Comparison of ENCODE assay signal across 16 mouse cellular contexts in genomic region chr2:122125680-122126572, GRCm38 (mm10). TPM values are rescaled to one million over a fixed set of nuclear protein-coding genes. Genes with fewer than 3 reads are reported as not detected.
DNase-seq lines count a peak whose midpoint lies in the region; ATAC-seq and TF ChIP-seq lines count a peak whose summit lies in the region.
"Had no signal": no experiment of that assay in that cellular context is flagged by ENCODE, and none has a peak within 500 bp of the region (broad histone marks: within the 10 kb centered on the region; RNA-seq: fewer than 3 reads in every experiment).

No protein-coding gene starts in this region.

- H3K4me2 ChIP-seq in intestine, embryonic 15.5 days (replicated peaks), result no peak overlapping the region
- H3K4me2 ChIP-seq in intestine, postnatal 0 days (replicated peaks; ENCODE audit: low read depth), result no peak overlapping the region
- H3K4me2 ChIP-seq in forebrain, embryonic 12.5 days, result no peak overlapping the region
- H3K4me2 ChIP-seq in kidney, embryonic 15.5 days, result no peak overlapping the region
- H3K4me2 ChIP-seq: lung, embryonic 14.5 days had no signal

- no peak overlapping the region for H3K9ac ChIP-seq in intestine, embryonic 15.5 days
- no peak overlapping the region for H3K9ac ChIP-seq in intestine, postnatal 0 days (ENCODE audit: low read depth, low read length)
- H3K9ac ChIP-seq in forebrain, embryonic 12.5 days, result no peak overlapping the region
- H3K9ac ChIP-seq in kidney, embryonic 15.5 days, result no peak overlapping the region
- H3K9ac ChIP-seq: lung, embryonic 14.5 days had no signal

- no peak overlapping the region for H3K27ac ChIP-seq in intestine, embryonic 15.5 days
- no peak overlapping the region for H3K27ac ChIP-seq in intestine, postnatal 0 days (ENCODE audit: low read depth, low read length)
- H3K27ac ChIP-seq in forebrain, embryonic 12.5 days, result no peak overlapping the region
- no peak overlapping the region for H3K27ac ChIP-seq in kidney, embryonic 15.5 days

- peak; percentile 45; the same call in 1 of the 2 replicates for ATAC-seq in intestine, embryonic 15.5 days
- ATAC-seq in intestine, postnatal 0 days, result no peak
- ATAC-seq in erythroblast, adult 5-6 weeks (replicated peaks; ENCODE audit: low FRiP score, poor library complexity, severe bottlenecking), result peak; percentile 67
- ATAC-seq in megakaryocyte, adult 5-6 weeks (ENCODE audit: poor library complexity, severe bottlenecking), result peak; percentile 50
- ATAC-seq in forebrain, embryonic 12.5 days (ENCODE audit: low FRiP score), result no peak
- ATAC-seq in kidney, embryonic 15.5 days (replicated peaks; ENCODE audit: low FRiP score), result no peak

- 0 out of 2 replicates have a peak, but pooled peaks cover 3% of the 10 kb centered on the region for H3K4me1 ChIP-seq in intestine, embryonic 15.5 days (replicated peaks)
- H3K4me1 ChIP-seq in intestine, postnatal 0 days (replicated peaks; ENCODE audit: control insufficient read depth, insufficient read depth, low read length), result 0 out of 2 replicates have a peak, but pooled peaks cover 3% of the 10 kb centered on the region
- H3K4me1 ChIP-seq in forebrain, embryonic 12.5 days, result no peaks in the 10 kb centered on the region
- H3K4me1 ChIP-seq in kidney, embryonic 15.5 days, result no peaks in the 10 kb centered on the region

- peak; percentile 82 for DNase-seq in yolk sac, embryonic 10.5 days (ENCODE audit: low spot score)
- DNase-seq in B cell, adult 2 months, result no peak
- DNase-seq: cerebellum, adult 9-11 months; gastrocnemius, postnatal 14 days; heart, postnatal 36 days; kidney, adult 9 months; lung, embryonic 14.5 days; spleen, adult 18-20 months had no signal

- H3K27me3 ChIP-seq in intestine, embryonic 15.5 days (replicated peaks), result no peaks in the 10 kb centered on the region
- no peaks in the 10 kb centered on the region for H3K27me3 ChIP-seq in intestine, postnatal 0 days (replicated peaks; ENCODE audit: control insufficient read depth, insufficient read depth, low read length)
- no peaks in the 10 kb centered on the region for H3K27me3 ChIP-seq in forebrain, embryonic 12.5 days
- H3K27me3 ChIP-seq in kidney, embryonic 15.5 days, result no peaks in the 10 kb centered on the region

- H3K9me3 ChIP-seq in intestine, embryonic 15.5 days, result no peaks in the 10 kb centered on the region
- no peaks in the 10 kb centered on the region for H3K9me3 ChIP-seq in intestine, postnatal 0 days (ENCODE audit: control insufficient read depth)
- no peaks in the 10 kb centered on the region for H3K9me3 ChIP-seq in forebrain, embryonic 12.5 days
- H3K9me3 ChIP-seq in kidney, embryonic 15.5 days (replicated peaks), result no peaks in the 10 kb centered on the region

- no peak for TF ChIP-seq CTCF in intestine, postnatal 0 days (IDR thresholded peaks at IDR 0.05; ENCODE audit: low read depth)

- H3K4me3 ChIP-seq in intestine, embryonic 15.5 days (replicated peaks), result no peak overlapping the region
- no peak overlapping the region for H3K4me3 ChIP-seq in intestine, postnatal 0 days (ENCODE audit: low read depth, low read length)
- no peak overlapping the region for H3K4me3 ChIP-seq in forebrain, embryonic 12.5 days (replicated peaks)
- H3K4me3 ChIP-seq in kidney, embryonic 15.5 days (replicated peaks), result no peak overlapping the region

- 47% methylated on average over 12 of the region's 12 CpGs for WGBS in intestine, embryonic 15.5 days
- 41% methylated on average over 12 of the region's 12 CpGs for WGBS in intestine, postnatal 0 days
- 57% methylated on average over 12 of the region's 12 CpGs for WGBS in forebrain, embryonic 12.5 days
- 53% methylated on average over 12 of the region's 12 CpGs for WGBS in kidney, embryonic 15.5 days

- no peaks in the 10 kb centered on the region for H3K36me3 ChIP-seq in intestine, embryonic 15.5 days
- H3K36me3 ChIP-seq in intestine, postnatal 0 days (ENCODE audit: control insufficient read depth, insufficient read depth), result no peaks in the 10 kb centered on the region
- no peaks in the 10 kb centered on the region for H3K36me3 ChIP-seq in forebrain, embryonic 12.5 days (replicated peaks)
- H3K36me3 ChIP-seq in kidney, embryonic 15.5 days, result no peaks in the 10 kb centered on the region

RNA-seq across cellular contexts. Expression of gene Spg11, which starts 7.7 kb away (rescaled TPM):
- 8.5 TPM in 2 replicates for polyA plus RNA-seq in intestine, embryonic 15.5 days (2015; fragmentation: Nextera tagmentation; extraction: Ambion mirVana)
- polyA plus RNA-seq in intestine, postnatal 0 days (2015; fragmentation: Nextera tagmentation; extraction: Ambion mirVana), result 3.7 and 3.8 TPM in 2 replicates
- total RNA-seq in erythroblast, adult 5-6 weeks (2015; ENCODE audit: low replicate concordance), result 2.5 and 4.4 TPM in 2 replicates
- total RNA-seq in erythroblast, adult 5-6 weeks (2017; ENCODE audit: low replicate concordance), result 4.5 and 5.6 TPM in 2 replicates
- 11.2 TPM in 2 replicates for total RNA-seq in megakaryocyte, adult 5-6 weeks (2015)
- 14.8 and 15.3 TPM in 2 replicates for total RNA-seq in megakaryocyte, adult 5-6 weeks (2017)
- 15.3 and 16.9 TPM in 2 replicates for polyA plus RNA-seq in forebrain, embryonic 12.5 days (2016; fragmentation: Nextera tagmentation; extraction: Ambion mirVana)
- polyA plus RNA-seq in kidney, embryonic 15.5 days (2015; fragmentation: Nextera tagmentation; extraction: Ambion mirVana), result 9.1 and 9.8 TPM in 2 replicates

RNA-seq across cellular contexts. Expression of gene B2m, which starts 21.6 kb away (rescaled TPM):
- 367 and 406 TPM in 2 replicates for polyA plus RNA-seq in intestine, embryonic 15.5 days (2015; fragmentation: Nextera tagmentation; extraction: Ambion mirVana)
- polyA plus RNA-seq in intestine, postnatal 0 days (2015; fragmentation: Nextera tagmentation; extraction: Ambion mirVana), result 2,008 and 2,179 TPM in 2 replicates
- total RNA-seq in erythroblast, adult 5-6 weeks (2015; ENCODE audit: low replicate concordance), result 1,642 and 1,724 TPM in 2 replicates
- 563 and 1,023 TPM in 2 replicates for total RNA-seq in erythroblast, adult 5-6 weeks (2017; ENCODE audit: low replicate concordance)
- 5,498 and 5,622 TPM in 2 replicates for total RNA-seq in megakaryocyte, adult 5-6 weeks (2015)
- total RNA-seq in megakaryocyte, adult 5-6 weeks (2017), result 2,725 and 3,039 TPM in 2 replicates
- polyA plus RNA-seq in forebrain, embryonic 12.5 days (2016; fragmentation: Nextera tagmentation; extraction: Ambion mirVana), result 80.0 and 89.6 TPM in 2 replicates
- polyA plus RNA-seq in kidney, embryonic 15.5 days (2015; fragmentation: Nextera tagmentation; extraction: Ambion mirVana), result 234 and 241 TPM in 2 replicates

RNA-seq across cellular contexts. Expression of gene Trim69, which starts 34.6 kb away (rescaled TPM):
- 0.09 TPM in 1 of 2 replicates, not detected in the other for polyA plus RNA-seq in intestine, embryonic 15.5 days (2015; fragmentation: Nextera tagmentation; extraction: Ambion mirVana)
- polyA plus RNA-seq in intestine, postnatal 0 days (2015; fragmentation: Nextera tagmentation; extraction: Ambion mirVana), result 0.10 TPM in 1 of 2 replicates, not detected in the other
- total RNA-seq in erythroblast, adult 5-6 weeks (2015; ENCODE audit: low replicate concordance), result not detected in 2 replicates
- not detected in 2 replicates for total RNA-seq in erythroblast, adult 5-6 weeks (2017; ENCODE audit: low replicate concordance)
- not detected in 2 replicates for total RNA-seq in megakaryocyte, adult 5-6 weeks (2015)
- 0.33 TPM in 1 of 2 replicates, not detected in the other for total RNA-seq in megakaryocyte, adult 5-6 weeks (2017)
- not detected in 2 replicates for polyA plus RNA-seq in forebrain, embryonic 12.5 days (2016; fragmentation: Nextera tagmentation; extraction: Ambion mirVana)
- polyA plus RNA-seq in kidney, embryonic 15.5 days (2015; fragmentation: Nextera tagmentation; extraction: Ambion mirVana), result 0.09 TPM in 1 of 2 replicates, not detected in the other
- total RNA-seq: adrenal gland, postnatal 4 days; gastrocnemius, postnatal 14 days; midbrain, postnatal 0 days had no signal
- polyA plus RNA-seq: lung, embryonic 14.5 days; midbrain, postnatal 0 days had no signal

Comparison
In these comparisons a context has a peak if more than half of its experiments do, and no peak if none do; other contexts are left out.
1. ATAC-seq: peak in intestine, embryonic 15.5 days (single experiment), erythroblast, adult 5-6 weeks (single experiment) and megakaryocyte, adult 5-6 weeks (single experiment); none in intestine, postnatal 0 days (single experiment), forebrain, embryonic 12.5 days (single experiment) and kidney, embryonic 15.5 days (single experiment).